Mouse (Mus musculus) myocyte (in vitro differentiated cells): ENCODE results near the gene Zbtb32. TPM values are rescaled to one million over a fixed set of nuclear protein-coding genes. Genes with fewer than 3 reads are reported as not detected.
A peak's percentile ranks its signal among the peaks of the same experiment; 100 is the strongest.

Experiments
- H3K27me3 ChIP-seq: one replicate; pipeline ENCODE4 v1.6.1; 2011; ENCODE audit not compliant: control insufficient read depth, insufficient read depth, insufficient read length
- H3K36me3 ChIP-seq: one replicate; pipeline ENCODE4 v1.6.1; 2011; ENCODE audit not compliant: control insufficient read depth, insufficient read depth
- H3K4me2 ChIP-seq: one replicate; pipeline ENCODE4 v1.6.1; 2011; ENCODE audit warnings: low read depth, control low read depth
- H3K4me3 ChIP-seq: one replicate; pipeline ENCODE4 v1.5.1; 2011; ENCODE audit warnings: mild to moderate bottlenecking, control low read depth, moderate library complexity
- H3K79me2 ChIP-seq: one replicate; pipeline ENCODE4 v1.6.1; 2011; ENCODE audit not compliant: control insufficient read depth, insufficient read depth
- H3ac ChIP-seq: one replicate; pipeline ENCODE4 v1.6.1; 2011; ENCODE audit not compliant: control insufficient read depth, insufficient read length
- CEBPB ChIP-seq: IDR thresholded peaks from 2 replicates; pipeline ENCODE4 v1.6.1; 2011; ENCODE audit warnings: mild to moderate bottlenecking, moderate library complexity; ENCODE audit not compliant: poor library complexity, insufficient read depth, severe bottlenecking
- E2F4 ChIP-seq: IDR thresholded peaks from one replicate; pipeline ENCODE4 v1.6.1; 2011; ENCODE audit warnings: mild to moderate bottlenecking, control low read depth, moderate library complexity; ENCODE audit not compliant: insufficient read depth
- MAX ChIP-seq: IDR thresholded peaks from one replicate; pipeline ENCODE4 v1.6.1; 2011; ENCODE audit warnings: low read depth, mild to moderate bottlenecking, control low read depth
- MYOD1 ChIP-seq, 3 experiments: IDR thresholded peaks; one replicate each; pipeline ENCODE4 v1.6.1; 2011; ENCODE audit warnings: control low read depth in 2 of 3, low read depth in 2 of 3, mild to moderate bottlenecking in 2 of 3, moderate library complexity in 1 of 3; ENCODE audit not compliant: insufficient read length in 2 of 3, control insufficient read depth in 1 of 3
- MYOG ChIP-seq, 3 experiments: IDR thresholded peaks; one replicate each; pipeline ENCODE4 v1.6.1; 2011; ENCODE audit warnings: control low read depth in 2 of 3, low read depth in 2 of 3, mild to moderate bottlenecking in 2 of 3; ENCODE audit not compliant: insufficient read length in 2 of 3, control insufficient read depth in 1 of 3, insufficient read depth in 1 of 3
- POLR2A ChIP-seq: IDR thresholded peaks from one replicate; pipeline ENCODE4 v1.6.1; 2011; ENCODE audit warnings: low read depth, mild to moderate bottlenecking, control low read depth, moderate library complexity; ENCODE audit not compliant: insufficient read length
- POLR2AphosphoS2 ChIP-seq: IDR thresholded peaks from one replicate; pipeline ENCODE4 v1.6.1; 2011; ENCODE audit warnings: low read depth, control low read depth; ENCODE audit not compliant: insufficient read length
- REST ChIP-seq: IDR thresholded peaks from one replicate; pipeline ENCODE4 v1.6.1; 2011; ENCODE audit warnings: mild to moderate bottlenecking, control low read depth, moderate library complexity; ENCODE audit not compliant: insufficient read depth, insufficient read length
- SRF ChIP-seq: IDR thresholded peaks from one replicate; pipeline ENCODE4 v1.6.1; 2011; ENCODE audit warnings: low read depth; ENCODE audit not compliant: control insufficient read depth, insufficient read length
- TCF12 ChIP-seq: IDR thresholded peaks from one replicate; pipeline ENCODE4 v1.6.1; 2011; ENCODE audit warnings: mild to moderate bottlenecking, control low read depth; ENCODE audit not compliant: poor library complexity, insufficient read depth, severe bottlenecking
- TCF3 ChIP-seq: IDR thresholded peaks from one replicate; pipeline ENCODE4 v1.6.1; 2011; ENCODE audit warnings: low read depth, control low read depth; ENCODE audit not compliant: insufficient read length
- USF1 ChIP-seq: IDR thresholded peaks from one replicate; pipeline ENCODE4 v1.6.1; 2011; ENCODE audit warnings: low read depth, mild to moderate bottlenecking, control low read depth, moderate library complexity
- polyA plus RNA-seq: library from polyadenylated mRNA; unstranded; fragments of >200 nt; fragmentation: generic; extraction: Trizol; gene quantifications from one replicate; pipeline ENCODE4 v1.2.1, GENCODE M21; 2012; ENCODE audit warnings: missing spikeins

The Zbtb32 gene
- polyA plus RNA-seq, 1 experiment = 0.11 TPM

- Histone ChIP-seq H3K27me3 (peaks cover 21% of the 10 kb centered on the region), H3K79me2 (peaks cover 17% of the 10 kb centered on the region), H3ac (no peak overlapping the region), H3K4me2 (no peak overlapping the region), H3K36me3 (no peaks in the 10 kb centered on the region), H3K4me3 (no peak overlapping the region)
- TF ChIP-seq MYOG (IDR thresholded peaks at IDR 0.05; ENCODE audit: control insufficient read depth in 1 of 3, insufficient read depth in 1 of 3, insufficient read length in 2 of 3, low read depth in 2 of 3) (no peak), TCF12 (no peak), MAX (no peak), USF1 (no peak), E2F4 (no peak), REST (no peak), MYOD1 (IDR thresholded peaks at IDR 0.05; ENCODE audit: control insufficient read depth in 1 of 3, insufficient read length in 2 of 3, low read depth in 2 of 3) (no peak), POLR2AphosphoS2 (no peak), POLR2A (no peak), CEBPB (no peak), SRF (no peak), TCF3 (no peak)
These were observed 7.1 kb downstream of the Zbtb32 start for GRCm38 (mm10) chr7:30591605-30591951.

GRCm38 (mm10) chr7:30590927-30591604 lies 7.6 kb downstream of the Zbtb32 start:
- Histone ChIP-seq H3K36me3 (no peaks in the 10 kb centered on the region), H3K79me2 (peaks cover 22% of the 10 kb centered on the region), H3K4me2 (no peak overlapping the region), H3K4me3 (no peak overlapping the region), H3ac (no peak overlapping the region), H3K27me3 (peaks cover 19% of the 10 kb centered on the region)
- no peak for TF ChIP-seq TCF3
- TF ChIP-seq MYOD1 (IDR thresholded peaks at IDR 0.05; ENCODE audit: control insufficient read depth in 1 of 3, insufficient read length in 2 of 3, low read depth in 2 of 3) = no peak
- no peak for TF ChIP-seq E2F4

DNA sequence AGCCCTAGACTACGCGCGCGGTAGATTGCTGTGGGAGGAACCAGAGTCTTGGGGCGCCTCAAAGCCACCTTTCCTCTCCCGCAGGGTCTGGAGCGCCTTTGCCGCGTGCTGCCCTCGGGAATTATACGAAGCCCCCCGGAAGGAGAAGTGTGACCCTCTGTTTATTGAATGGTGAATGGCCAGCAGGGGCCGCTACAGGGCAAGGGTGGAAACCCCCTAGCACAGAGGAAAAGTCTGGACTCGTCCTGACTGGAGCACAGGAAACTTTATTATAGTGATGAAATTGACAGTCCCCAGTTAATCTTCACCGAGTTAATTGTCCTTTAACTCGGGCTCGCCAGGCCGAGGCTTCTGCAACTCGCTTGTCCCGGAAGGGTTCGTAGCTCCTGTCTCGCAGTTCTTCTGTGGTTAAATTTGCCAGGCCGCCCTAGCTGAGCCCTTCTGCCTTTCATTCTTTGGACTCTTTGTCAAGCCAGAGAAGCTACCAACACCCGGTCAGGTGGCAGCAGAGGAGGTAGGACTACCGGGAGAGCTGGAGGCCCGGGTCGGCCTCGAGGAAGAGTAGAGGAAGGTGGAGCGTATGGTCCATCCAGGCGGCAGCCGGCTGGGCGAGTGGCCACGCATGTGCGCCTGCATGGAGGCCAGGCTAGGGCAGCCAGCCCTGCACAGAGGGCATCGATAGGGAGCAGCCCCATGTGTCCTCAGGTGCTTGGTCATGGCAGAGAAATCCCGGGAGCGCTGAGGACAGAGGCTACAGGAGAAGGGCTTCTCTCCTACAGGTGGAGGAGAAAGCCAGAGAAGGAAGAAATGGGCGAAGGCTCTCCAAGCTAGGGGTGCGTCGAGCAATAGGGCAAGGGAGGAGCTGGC lies 9.0 kb downstream of the Zbtb32 start:
- TF ChIP-seq MAX (no peak), POLR2AphosphoS2 (no peak), E2F4 (no peak), MYOD1 (IDR thresholded peaks at IDR 0.05; ENCODE audit: control insufficient read depth in 1 of 3, insufficient read length in 2 of 3, low read depth in 2 of 3) (no peak), SRF (no peak), TCF3 (no peak), TCF12 (no peak), POLR2A (no peak), MYOG (IDR thresholded peaks at IDR 0.05; ENCODE audit: control insufficient read depth in 1 of 3, insufficient read depth in 1 of 3, insufficient read length in 2 of 3, low read depth in 2 of 3) (no peak), REST (no peak), USF1 (no peak), CEBPB (no peak)
- Histone ChIP-seq H3K27me3 (peaks cover 6% of the 10 kb centered on the region), H3K36me3 (no peaks in the 10 kb centered on the region), H3K79me2 (peaks cover 26% of the 10 kb centered on the region), H3ac (peak overlapping the region; percentile 98), H3K4me3 (peak overlapping the region; percentile 91), H3K4me2 (peak overlapping the region; percentile 90)

- Histone ChIP-seq H3K4me3 (peak within 1 kb of the TSS; percentile 91), H3ac (peak within 1 kb of the TSS; percentile 98), H3K79me2 (peaks cover 26% of the 10 kb centered on the region), H3K36me3 (no peaks in the 10 kb centered on the region), H3K4me2 (peak within 1 kb of the TSS; percentile 90), H3K27me3 (no peaks in the 10 kb centered on the region)
- peak; percentile 3 for TF ChIP-seq SRF
- no peak for TF ChIP-seq MAX
- no peak for TF ChIP-seq TCF12
- peak in 2 of 3 experiments; percentile 31 to 59 for TF ChIP-seq MYOD1 (IDR thresholded peaks at IDR 0.05; ENCODE audit: control insufficient read depth in 1 of 3, insufficient read length in 2 of 3, low read depth in 2 of 3)
- TF ChIP-seq TCF3 = no peak
- no peak for TF ChIP-seq USF1
- TF ChIP-seq E2F4 = no peak
- TF ChIP-seq CEBPB = no peak
- TF ChIP-seq MYOG (IDR thresholded peaks at IDR 0.05; ENCODE audit: control insufficient read depth in 1 of 3, insufficient read depth in 1 of 3, insufficient read length in 2 of 3, low read depth in 2 of 3) = peak in 2 of 3 experiments; percentile 51 to 78
- peak; percentile 60 for TF ChIP-seq POLR2AphosphoS2
- peak; percentile 73 for TF ChIP-seq POLR2A
- TF ChIP-seq REST = no peak
These were observed 9.9 kb downstream of the Zbtb32 start, which contains the start of gene Kmt2b for GRCm38 (mm10) chr7:30588676-30589434. TSS of gene Kmt2b (minus strand) at chr7:30588726.
